Mouse (Mus musculus): ENCODE results near the gene Dut. TPM values are rescaled to one million over a fixed set of nuclear protein-coding genes. Genes with fewer than 3 reads are reported as not detected.

Gene Dut
- polyA plus RNA-seq, 1 experiment from 2014 or later: 169 TPM

DNA sequence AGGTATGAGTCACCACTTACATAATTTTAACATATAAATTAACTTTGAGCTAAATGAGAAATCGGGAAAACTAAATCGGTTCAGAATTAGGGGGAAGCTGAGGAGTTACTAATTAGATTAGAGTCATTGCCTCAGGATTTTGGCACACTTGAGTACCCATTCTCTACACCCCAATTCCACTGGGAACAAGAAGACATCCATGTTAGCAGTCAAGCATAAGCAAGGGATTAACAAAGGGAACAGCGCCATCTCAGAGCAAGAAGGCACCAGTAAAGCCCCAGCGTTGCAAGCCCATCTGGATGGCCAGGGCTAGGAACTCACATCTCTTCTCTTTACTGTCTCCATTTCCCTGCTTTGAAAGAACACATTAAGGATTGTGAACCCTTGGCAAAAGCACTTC, 38.8 kb downstream of the Dut start:
- ATAC-seq (ENCODE audit: low read depth) (no peak), DNase-seq (no peak)
- no peaks in the 10 kb centered on the region for H3K4me1 ChIP-seq (replicated peaks)
- H3K9me3 ChIP-seq (replicated peaks): no peaks in the 10 kb centered on the region
- no peak overlapping the region for H3K4me3 ChIP-seq (replicated peaks)
- no peaks in the 10 kb centered on the region for H3K27me3 ChIP-seq
- no peak overlapping the region for H3K4me2 ChIP-seq
- 65% methylated on average over 4 of the region's 4 CpGs for WGBS (ENCODE audit: insufficient replicate concordance)
- H3K27ac ChIP-seq: no peak overlapping the region
- H3K9ac ChIP-seq: no peak overlapping the region
- H3K36me3 ChIP-seq: no peaks in the 10 kb centered on the region

DNA sequence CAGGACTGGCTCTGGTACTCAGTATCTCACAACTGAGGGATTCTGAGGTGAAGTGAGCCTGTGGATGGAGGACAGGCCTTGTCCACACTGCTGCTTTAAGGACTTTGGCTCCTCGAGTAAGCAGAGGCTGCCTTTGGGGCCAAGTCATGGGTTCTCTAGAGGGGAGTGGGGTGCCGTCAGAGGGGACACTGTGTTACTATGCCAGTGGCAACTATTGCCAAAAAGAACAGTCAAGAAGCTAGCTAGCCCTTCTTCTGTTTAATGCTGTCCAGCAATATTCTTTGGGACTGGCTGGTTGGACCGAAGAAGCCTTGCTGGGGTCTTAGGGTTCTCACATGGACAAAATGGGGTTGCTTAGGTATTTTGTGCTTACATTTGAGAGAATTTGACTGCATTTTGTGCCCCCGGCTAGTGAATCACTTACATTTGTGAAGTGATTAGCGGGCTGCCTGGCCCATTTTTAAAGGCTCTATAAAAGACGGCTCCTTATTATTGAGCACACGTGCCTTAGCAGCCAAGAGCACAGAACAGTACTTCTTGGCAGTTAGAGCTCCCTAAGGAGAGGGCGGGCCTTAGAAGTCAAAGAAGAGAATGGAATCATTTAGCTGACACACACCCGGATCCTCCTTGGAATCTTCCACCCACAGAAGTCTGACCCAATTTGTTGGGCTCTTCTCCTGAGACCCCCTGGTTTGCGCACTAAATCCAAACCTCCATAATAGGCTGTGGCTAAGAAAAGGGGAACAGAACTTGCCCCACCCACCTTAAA, 43.4 kb downstream of the Dut start:
- Histone ChIP-seq H3K9me3 (replicated peaks) (no peaks in the 10 kb centered on the region), H3K4me3 (replicated peaks) (no peak overlapping the region), H3K27me3 (no peaks in the 10 kb centered on the region), H3K9ac (no peak overlapping the region), H3K27ac (no peak overlapping the region), H3K36me3 (no peaks in the 10 kb centered on the region), H3K4me2 (no peak overlapping the region), H3K4me1 (replicated peaks) (no peaks in the 10 kb centered on the region)
- WGBS (ENCODE audit: insufficient replicate concordance): 68% methylated on average over 10 of the region's 10 CpGs
- DNase-seq (no peak), ATAC-seq (ENCODE audit: low read depth) (no peak)

DNA sequence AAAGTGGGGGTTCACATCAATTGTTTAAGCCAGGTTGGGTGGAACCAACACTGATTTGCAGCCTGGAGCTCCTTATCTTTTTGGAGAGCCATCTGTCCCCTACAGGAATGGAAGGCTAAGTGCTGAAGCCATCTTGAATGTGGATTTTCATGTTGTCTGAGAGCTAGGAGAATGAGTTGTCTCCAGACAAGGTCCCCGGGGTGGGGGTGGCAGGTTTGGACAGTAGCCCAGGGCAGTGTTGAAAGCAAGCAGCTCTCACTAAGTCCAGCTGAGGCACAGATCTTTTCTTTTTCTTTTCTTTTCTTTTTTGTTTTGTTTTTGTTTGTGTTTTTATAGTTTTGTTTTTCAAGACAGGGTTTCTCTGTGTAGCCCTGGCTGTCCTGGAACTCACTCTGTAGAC, 44.1 kb downstream of the Dut start:
- no peaks in the 10 kb centered on the region for H3K9me3 ChIP-seq (replicated peaks)

DNA sequence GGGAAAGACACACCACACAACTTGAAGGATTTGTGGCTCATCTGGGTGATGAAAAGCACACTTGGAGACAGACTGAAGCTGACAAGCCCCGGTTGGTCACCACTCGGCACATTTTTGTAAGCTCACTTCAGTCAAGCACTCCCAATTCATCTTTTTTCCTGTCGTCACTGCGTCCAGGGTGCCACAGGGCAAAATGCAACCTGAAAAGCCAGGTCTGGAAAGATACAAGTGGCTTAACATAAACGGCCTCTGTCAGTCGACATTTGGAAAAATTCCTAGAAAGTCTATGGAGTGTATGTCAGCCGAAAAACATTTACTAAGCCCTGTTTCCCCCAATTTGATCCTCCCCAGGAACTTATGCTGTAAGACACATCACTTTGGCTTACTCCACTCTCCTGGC, 45.6 kb downstream of the Dut start:
- H3K36me3 ChIP-seq: no peaks in the 10 kb centered on the region
- no peak overlapping the region for H3K4me3 ChIP-seq (replicated peaks)
- DNase-seq: no peak
- 66% methylated on average over 7 of the region's 7 CpGs for WGBS (ENCODE audit: insufficient replicate concordance)
- H3K27ac ChIP-seq: no peak overlapping the region
- no peaks in the 10 kb centered on the region for H3K4me1 ChIP-seq (replicated peaks)
- no peaks in the 10 kb centered on the region for H3K27me3 ChIP-seq
- H3K9me3 ChIP-seq (replicated peaks): no peaks in the 10 kb centered on the region
- no peak for ATAC-seq (ENCODE audit: low read depth)
- no peak overlapping the region for H3K9ac ChIP-seq
- H3K4me2 ChIP-seq: no peak overlapping the region

More for the DNA sequence above, 44.1 kb downstream of the Dut start:
- Histone ChIP-seq H3K36me3 (no peaks in the 10 kb centered on the region), H3K4me3 (replicated peaks) (no peak overlapping the region), H3K4me2 (no peak overlapping the region), H3K4me1 (replicated peaks) (no peaks in the 10 kb centered on the region), H3K9ac (no peak overlapping the region), H3K27ac (no peak overlapping the region), H3K27me3 (no peaks in the 10 kb centered on the region)
- DNase-seq (no peak), ATAC-seq (ENCODE audit: low read depth) (no peak)
- WGBS (ENCODE audit: insufficient replicate concordance): 61% methylated on average over 1 of the region's 1 CpGs

DNA sequence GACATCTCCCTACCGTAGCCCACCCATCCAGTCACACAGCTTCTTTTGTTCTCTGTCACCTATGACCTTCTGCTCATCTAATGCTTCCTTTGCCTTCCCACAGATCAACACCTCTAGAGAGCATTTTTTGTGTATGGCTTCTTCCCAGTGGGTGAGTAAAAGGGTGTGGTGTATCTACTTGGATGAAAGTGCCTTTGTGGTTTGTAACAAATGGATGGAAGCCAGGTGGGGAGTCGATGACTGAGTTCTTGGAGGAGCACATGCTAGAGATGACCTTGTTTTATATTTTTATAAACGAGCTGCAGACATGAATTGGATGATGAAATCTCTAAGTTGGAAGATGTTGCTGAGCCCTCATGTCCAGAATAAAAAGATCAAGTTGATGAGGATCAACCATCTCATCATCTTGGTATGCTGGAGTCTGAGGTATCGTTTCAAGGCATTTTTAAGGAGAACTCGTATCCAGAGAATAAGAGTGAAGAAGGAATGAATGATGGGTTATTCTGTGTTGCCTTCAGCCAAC, 47.0 kb downstream of the Dut start:
- WGBS (ENCODE audit: insufficient replicate concordance): 70% methylated on average over 5 of the region's 5 CpGs
- ATAC-seq (ENCODE audit: low read depth): no peak
- H3K27me3 ChIP-seq: no peaks in the 10 kb centered on the region

DNA sequence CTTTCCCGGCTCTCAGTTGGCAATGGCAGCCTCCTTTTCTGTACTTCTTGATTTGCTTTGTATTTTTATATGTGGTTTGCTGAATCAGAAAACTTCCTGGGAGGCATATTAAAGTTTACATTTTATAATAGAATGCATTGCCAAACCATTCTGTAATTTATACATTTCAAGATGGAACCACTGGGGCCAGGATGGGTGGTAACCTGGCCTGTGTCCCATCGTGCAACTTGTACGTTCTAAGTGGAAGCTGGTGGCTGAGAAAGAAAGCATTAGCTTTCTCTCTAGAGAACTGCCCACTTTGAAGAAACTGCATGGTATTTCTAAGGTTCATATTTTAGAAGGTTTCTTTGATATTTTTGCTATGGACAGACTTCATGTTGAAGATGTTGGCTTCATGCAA, 48.5 kb downstream of the Dut start:
- Histone ChIP-seq H3K4me1 (replicated peaks) (no peaks in the 10 kb centered on the region), H3K4me2 (no peak overlapping the region), H3K9me3 (replicated peaks) (no peaks in the 10 kb centered on the region), H3K9ac (no peak overlapping the region), H3K27me3 (no peaks in the 10 kb centered on the region), H3K27ac (no peak overlapping the region), H3K4me3 (replicated peaks) (no peak overlapping the region), H3K36me3 (no peaks in the 10 kb centered on the region)
- ATAC-seq (ENCODE audit: low read depth) (no peak), DNase-seq (no peak)
- 75% methylated on average over 3 of the region's 3 CpGs for WGBS (ENCODE audit: insufficient replicate concordance)

More for the DNA sequence above, 47.0 kb downstream of the Dut start:
- no peak overlapping the region for H3K4me2 ChIP-seq
- H3K9ac ChIP-seq: no peak overlapping the region
- no peak overlapping the region for H3K4me3 ChIP-seq (replicated peaks)
- H3K9me3 ChIP-seq (replicated peaks): no peaks in the 10 kb centered on the region
- DNase-seq: no peak
- H3K4me1 ChIP-seq (replicated peaks): no peaks in the 10 kb centered on the region
- H3K36me3 ChIP-seq: no peaks in the 10 kb centered on the region
- H3K27ac ChIP-seq: no peak overlapping the region

DNA sequence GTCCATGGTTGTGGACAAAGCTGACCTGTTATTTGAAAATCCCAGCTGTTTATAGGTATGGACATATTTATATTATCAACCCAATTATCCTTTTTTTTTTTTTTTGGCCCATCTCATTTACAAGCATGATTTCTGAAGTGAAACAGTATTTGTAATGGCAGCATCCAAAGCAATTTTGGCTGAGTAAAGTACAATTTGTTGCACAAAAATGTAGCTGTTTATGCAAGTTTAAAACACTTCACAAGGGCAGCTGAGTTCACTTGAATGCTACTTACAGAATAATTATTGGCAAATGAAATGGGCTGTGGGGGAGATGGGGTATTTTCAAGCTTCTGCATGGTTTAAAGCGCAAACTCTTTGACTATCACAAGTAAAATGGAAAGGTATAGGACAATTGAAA, 51.9 kb downstream of the Dut start:
- H3K9me3 ChIP-seq (replicated peaks): no peaks in the 10 kb centered on the region
- DNase-seq: no peak
- H3K9ac ChIP-seq: no peak overlapping the region
- 86% methylated on average over 1 of the region's 1 CpGs for WGBS (ENCODE audit: insufficient replicate concordance)
- ATAC-seq (ENCODE audit: low read depth): no peak
- H3K27me3 ChIP-seq: no peaks in the 10 kb centered on the region
- no peaks in the 10 kb centered on the region for H3K4me1 ChIP-seq (replicated peaks)
- H3K36me3 ChIP-seq: no peaks in the 10 kb centered on the region
- H3K4me3 ChIP-seq (replicated peaks): no peak overlapping the region
- H3K27ac ChIP-seq: no peak overlapping the region
- no peak overlapping the region for H3K4me2 ChIP-seq

DNA sequence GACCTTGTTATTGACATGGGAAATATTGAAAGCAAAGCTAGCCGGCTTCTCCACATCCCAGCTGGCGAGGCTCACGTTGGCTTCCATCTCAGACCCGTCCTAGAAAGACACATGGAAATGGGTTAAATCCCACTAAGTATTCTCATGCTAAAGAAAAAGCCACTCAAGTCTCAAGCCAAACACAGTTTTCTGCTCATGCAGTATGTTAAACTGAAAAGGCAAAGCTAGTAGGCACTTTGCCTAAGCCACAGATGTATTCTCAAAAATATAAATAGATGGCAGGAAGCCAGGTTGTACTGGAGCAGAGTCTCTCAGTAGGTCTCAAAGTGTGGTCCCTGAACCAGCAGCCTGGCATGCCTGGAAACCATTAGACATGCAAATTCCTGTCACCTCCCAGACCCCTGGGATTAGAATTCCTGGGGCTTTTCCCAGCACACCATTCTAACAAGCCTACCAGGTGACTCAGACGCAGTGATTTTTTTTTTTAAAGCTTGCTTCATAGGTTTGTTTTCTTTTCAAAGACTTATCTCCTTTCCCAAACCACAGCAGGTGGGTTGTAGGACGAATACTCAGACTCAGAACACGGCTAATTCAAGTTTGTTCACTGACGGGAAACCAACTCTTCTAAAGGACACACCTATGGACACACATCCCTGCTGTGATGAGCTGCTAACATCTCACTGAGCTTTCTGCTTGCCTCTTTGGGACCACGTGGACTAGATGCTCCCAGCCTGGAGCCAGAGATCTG, 55.1 kb downstream of the Dut start:
- WGBS (ENCODE audit: insufficient replicate concordance): 58% methylated on average over 9 of the region's 9 CpGs
- ATAC-seq (ENCODE audit: low read depth) (no peak), DNase-seq (no peak)
- Histone ChIP-seq H3K27ac (no peak overlapping the region), H3K9me3 (replicated peaks) (no peaks in the 10 kb centered on the region), H3K27me3 (no peaks in the 10 kb centered on the region), H3K36me3 (no peaks in the 10 kb centered on the region), H3K4me1 (replicated peaks) (no peaks in the 10 kb centered on the region), H3K9ac (no peak overlapping the region), H3K4me2 (no peak overlapping the region), H3K4me3 (replicated peaks) (no peak overlapping the region)

DNA sequence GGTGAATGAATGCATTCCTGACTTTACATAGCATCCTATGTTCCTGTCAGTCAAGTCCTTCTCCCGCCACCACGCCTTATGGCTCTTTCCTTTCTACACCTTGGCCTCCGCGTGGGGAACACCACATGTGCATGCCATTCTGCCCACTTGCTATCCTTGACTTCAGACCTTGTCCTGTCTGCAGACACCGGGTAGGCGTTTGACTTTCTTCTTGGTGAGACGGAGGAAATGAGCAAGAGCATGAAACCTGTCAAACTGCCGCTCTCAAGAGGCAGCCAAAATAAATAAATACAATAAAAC, 55.6 kb downstream of the Dut start:
- Histone ChIP-seq H3K36me3 (no peaks in the 10 kb centered on the region), H3K27ac (no peak overlapping the region), H3K4me1 (replicated peaks) (no peaks in the 10 kb centered on the region), H3K4me2 (no peak overlapping the region), H3K4me3 (replicated peaks) (no peak overlapping the region), H3K9ac (no peak overlapping the region), H3K9me3 (replicated peaks) (no peaks in the 10 kb centered on the region), H3K27me3 (no peaks in the 10 kb centered on the region)
- DNase-seq (no peak), ATAC-seq (ENCODE audit: low read depth) (no peak)
- 71% methylated on average over 8 of the region's 8 CpGs for WGBS (ENCODE audit: insufficient replicate concordance)

DNA sequence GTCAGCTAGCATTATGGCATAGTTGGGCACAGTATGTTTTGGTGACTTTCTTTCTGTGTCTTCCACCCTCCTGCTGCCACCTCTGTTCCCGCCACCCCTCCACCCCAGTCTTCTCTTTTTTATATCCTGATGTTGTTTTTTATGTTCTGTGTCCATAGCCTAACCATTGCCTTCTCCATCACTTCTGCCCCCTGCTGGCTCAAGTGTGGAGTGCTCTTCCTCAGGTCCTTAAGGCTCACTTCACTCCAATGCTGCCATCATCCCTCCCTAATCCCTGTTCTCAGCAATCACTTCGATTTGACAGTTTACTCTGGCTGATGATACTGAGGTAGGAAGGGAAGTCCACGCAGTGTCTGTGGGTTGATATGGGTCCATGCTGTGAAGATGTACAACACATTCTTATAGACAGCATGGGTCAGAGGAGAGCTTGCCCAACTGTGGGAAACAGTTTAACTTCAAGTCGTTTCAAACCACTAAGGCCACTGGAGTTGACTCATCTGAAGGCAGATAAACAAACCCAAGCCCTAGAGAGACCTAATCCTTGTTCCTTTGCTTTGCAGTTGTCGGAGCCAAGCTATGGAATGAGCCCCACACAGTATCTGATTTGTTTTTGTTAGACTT, 56.9 kb downstream of the Dut start:
- 42% methylated on average over 5 of the region's 5 CpGs for WGBS (ENCODE audit: insufficient replicate concordance)
- no peak for DNase-seq
- no peak overlapping the region for H3K9ac ChIP-seq
- H3K4me2 ChIP-seq: no peak overlapping the region
- ATAC-seq (ENCODE audit: low read depth): no peak
- no peak overlapping the region for H3K27ac ChIP-seq
- H3K9me3 ChIP-seq (replicated peaks): no peaks in the 10 kb centered on the region
- H3K27me3 ChIP-seq: no peaks in the 10 kb centered on the region
- no peak overlapping the region for H3K4me3 ChIP-seq (replicated peaks)
- H3K4me1 ChIP-seq (replicated peaks): no peaks in the 10 kb centered on the region
- H3K36me3 ChIP-seq: no peaks in the 10 kb centered on the region

DNA sequence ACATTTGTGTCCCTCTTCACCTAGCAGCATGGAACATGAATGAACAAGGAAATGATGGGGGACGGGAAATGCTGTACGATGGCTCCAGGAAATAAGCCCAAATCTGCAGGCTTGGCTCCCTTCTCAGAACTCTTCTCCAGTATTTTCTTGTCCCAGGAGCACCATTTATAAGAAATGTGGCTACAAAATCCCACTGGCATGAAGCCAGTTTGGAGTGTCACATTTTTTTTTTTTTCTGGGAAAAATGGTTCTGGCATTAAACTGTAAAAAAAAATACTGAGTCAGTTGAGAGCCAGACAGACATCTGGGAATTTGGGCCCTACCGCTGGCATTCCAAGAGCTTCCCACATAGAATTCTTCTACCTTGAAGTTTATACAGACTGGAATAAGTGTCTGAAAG, 57.8 kb downstream of the Dut start:
- Histone ChIP-seq H3K9ac (no peak overlapping the region), H3K4me3 (replicated peaks) (no peak overlapping the region), H3K4me1 (replicated peaks) (no peaks in the 10 kb centered on the region), H3K9me3 (replicated peaks) (no peaks in the 10 kb centered on the region), H3K27me3 (no peaks in the 10 kb centered on the region), H3K27ac (no peak overlapping the region), H3K4me2 (no peak overlapping the region), H3K36me3 (no peaks in the 10 kb centered on the region)
- 76% methylated on average over 3 of the region's 3 CpGs for WGBS (ENCODE audit: insufficient replicate concordance)
- DNase-seq (no peak), ATAC-seq (ENCODE audit: low read depth) (no peak)
